Mouse (Mus musculus) stomach, embryonic 14.5 days (tissue): Measurements from ENCODE around the gene Bach2. TPM values are rescaled to one million over a fixed set of nuclear protein-coding genes. Genes with fewer than 3 reads are reported as not detected.

ENCODE experiments used
- ATAC-seq: fragments of 200-750 bp; cut with Nextera tagmentation; 2 replicates; pipeline ENCODE4 v1.8.0; 2017; ENCODE audit warnings: low read depth, moderate TSS enrichment; ENCODE audit not compliant: insufficient number of reproducible peaks, insufficient read depth, low FRiP score
- H3K27ac ChIP-seq: fragments of 300-500 bp; sonication (generic); 2 replicates; pipeline ENCODE4 v1.5.1; 2014; ENCODE audit warnings: mild to moderate bottlenecking, low read length, moderate library complexity, mixed read lengths
- H3K27me3 ChIP-seq: fragments of 300-500 bp; sonication (generic); 2 replicates; pipeline ENCODE4 v1.6.1; 2014; ENCODE audit warnings: low read length, control low read depth, mixed read lengths; ENCODE audit not compliant: control insufficient read depth, insufficient read depth
- H3K36me3 ChIP-seq: fragments of 300-500 bp; sonication (generic); 2 replicates; pipeline ENCODE4 v1.6.1; 2014; ENCODE audit warnings: mild to moderate bottlenecking, control low read depth, low read length, moderate library complexity, mixed read lengths; ENCODE audit not compliant: control insufficient read depth, insufficient read depth
- H3K4me1 ChIP-seq: fragments of 300-500 bp; sonication (generic); 2 replicates; pipeline ENCODE4 v1.6.1; 2014; ENCODE audit warnings: low read length, control low read depth, mixed read lengths; ENCODE audit not compliant: control insufficient read depth, insufficient read depth
- H3K4me2 ChIP-seq: fragments of 300-500 bp; sonication (generic); replicated peaks from 2 replicates; pipeline ENCODE4 v1.6.1; 2014; ENCODE audit warnings: low read depth, low read length, control low read depth
- H3K4me3 ChIP-seq: fragments of 300-500 bp; sonication (generic); 2 replicates; pipeline ENCODE4 v1.5.1; 2014; ENCODE audit warnings: low read depth, low read length, control low read depth
- H3K9ac ChIP-seq: fragments of 300-500 bp; sonication (generic); replicated peaks from 2 replicates; pipeline ENCODE4 v1.6.1; 2014; ENCODE audit warnings: low read depth, mild to moderate bottlenecking, control low read depth, low read length, moderate library complexity, mixed read lengths
- H3K9me3 ChIP-seq: fragments of 300-500 bp; sonication (generic); 2 replicates; pipeline ENCODE4 v1.6.1; 2016; ENCODE audit warnings: low read depth, low read length, control low read depth; ENCODE audit not compliant: control insufficient read depth
- WGBS: fragments of 180-500 bp; shearing (Covaris S2); extraction: QIAGEN DNeasy Blood & Tissue Kit; methylation state at CpG from one replicate; pipeline ENCODE4 v1.1.7; 2014; 5-methylcytosine and 5-hydroxymethylcytosine counted together
- polyA plus RNA-seq: library from polyadenylated mRNA; unstranded; fragments of >200 nt; fragmentation: Nextera tagmentation; extraction: Ambion mirVana; gene quantifications from 2 replicates; pipeline ENCODE4 v1.2.1, GENCODE M21; 2014

Gene Bach2
- polyA plus RNA-seq, 1 experiment from 2014 or later = 8.4 TPM

- WGBS = 80% methylated on average over 9 of the region's 9 CpGs
- H3K36me3 ChIP-seq = no peaks in the 10 kb centered on the region
- H3K4me2 ChIP-seq = no peak overlapping the region
- H3K4me1 ChIP-seq = 0 out of 2 replicates have a peak, but pooled peaks cover 3% of the 10 kb centered on the region
- no peaks in the 10 kb centered on the region for H3K27me3 ChIP-seq
- no peak overlapping the region for H3K27ac ChIP-seq
- no peaks in the 10 kb centered on the region for H3K9me3 ChIP-seq
- no peak overlapping the region for H3K4me3 ChIP-seq
- no peak overlapping the region for H3K9ac ChIP-seq
- no peak for ATAC-seq
Observed at GRCm38 (mm10) chr4:32344276-32344675, 105.7 kb downstream of the Bach2 start.

- H3K9me3 ChIP-seq = no peaks in the 10 kb centered on the region
- no peaks in the 10 kb centered on the region for H3K27me3 ChIP-seq
- H3K9ac ChIP-seq = no peak overlapping the region
- no peaks in the 10 kb centered on the region for H3K36me3 ChIP-seq
- 0 out of 2 replicates have a peak, but pooled peaks cover 3% of the 10 kb centered on the region for H3K4me1 ChIP-seq
- no peak overlapping the region for H3K4me3 ChIP-seq
- ATAC-seq = no peak
- 62% methylated on average over 6 of the region's 6 CpGs for WGBS
- no peak overlapping the region for H3K27ac ChIP-seq
- no peak overlapping the region for H3K4me2 ChIP-seq
Observed at GRCm38 (mm10) chr4:32347202-32347601, 108.6 kb downstream of the Bach2 start.

DNA sequence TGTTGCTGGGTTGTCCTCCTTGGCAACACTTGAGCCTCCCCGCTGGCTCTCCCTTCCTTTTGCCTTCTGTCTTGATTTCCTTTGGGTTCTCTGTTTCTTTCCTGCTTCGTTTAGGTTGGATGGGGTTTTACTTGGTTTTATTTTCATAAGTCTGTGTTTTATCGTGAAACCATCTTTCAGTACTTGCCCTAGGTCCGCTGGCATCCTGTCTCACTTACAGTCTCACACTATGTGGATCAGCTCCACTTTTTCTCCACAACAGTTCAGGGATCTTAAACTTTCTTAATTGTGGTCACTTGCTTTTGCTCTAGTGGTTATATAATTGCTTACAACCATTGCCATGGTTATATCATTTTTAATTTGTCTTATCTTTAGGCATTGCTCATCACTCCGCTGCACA is 109.1 kb downstream of the Bach2 start:
- peaks cover 6% of the 10 kb centered on the region for H3K4me1 ChIP-seq
- H3K27ac ChIP-seq = no peak overlapping the region
- no peaks in the 10 kb centered on the region for H3K27me3 ChIP-seq
- no peaks in the 10 kb centered on the region for H3K9me3 ChIP-seq
- no peak for ATAC-seq
- no peak overlapping the region for H3K9ac ChIP-seq
- no peaks in the 10 kb centered on the region for H3K36me3 ChIP-seq
- H3K4me2 ChIP-seq = no peak overlapping the region
- H3K4me3 ChIP-seq = no peak overlapping the region
- WGBS = 87% methylated on average over 5 of the region's 5 CpGs

DNA sequence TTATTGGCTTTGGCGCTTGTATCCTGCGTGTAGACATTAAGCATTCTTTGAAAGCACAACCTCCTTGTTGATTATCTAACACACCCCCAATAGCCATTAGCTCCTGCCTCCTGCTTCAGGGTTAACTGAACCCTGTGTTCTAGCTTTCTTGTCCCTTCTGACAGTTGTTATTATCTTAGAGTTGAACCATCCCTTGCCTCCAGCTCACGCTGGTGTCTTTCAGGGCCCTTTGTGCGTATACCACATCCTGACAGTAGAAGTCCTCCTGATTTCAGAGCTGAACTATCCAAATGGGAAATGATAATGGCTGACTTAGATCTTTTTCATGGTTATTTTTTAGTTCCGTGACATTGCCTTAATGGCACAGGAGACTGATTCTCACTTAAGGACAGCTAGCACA is 110.8 kb downstream of the Bach2 start:
- WGBS = 81% methylated on average over 5 of the region's 5 CpGs

DNA sequence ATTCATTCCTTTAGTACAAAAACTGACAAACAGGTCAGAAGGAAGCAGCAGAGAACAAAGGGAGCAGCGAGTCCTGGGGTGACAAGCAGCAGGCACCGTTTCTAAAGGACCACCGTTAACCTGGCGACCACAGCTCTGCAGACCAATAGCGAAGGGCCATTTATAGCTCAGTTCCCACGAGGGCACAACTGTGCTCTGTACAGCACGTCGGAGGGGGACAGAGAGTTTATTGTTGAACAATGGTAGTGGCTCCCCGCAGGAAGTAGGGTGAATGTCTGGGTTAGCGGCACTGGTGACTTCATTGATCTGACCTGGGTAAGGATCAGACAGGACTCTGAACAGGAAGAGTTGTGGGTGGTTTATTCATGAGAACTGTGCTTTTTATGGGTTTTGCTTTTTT is 112.6 kb downstream of the Bach2 start:
- ATAC-seq = no peak
- no peaks in the 10 kb centered on the region for H3K36me3 ChIP-seq
- no peaks in the 10 kb centered on the region for H3K27me3 ChIP-seq
- no peak overlapping the region for H3K27ac ChIP-seq
- no peak overlapping the region for H3K4me3 ChIP-seq
- H3K4me1 ChIP-seq = peaks cover 12% of the 10 kb centered on the region
- WGBS = 50% methylated on average over 10 of the region's 10 CpGs
- no peak overlapping the region for H3K4me2 ChIP-seq
- H3K9ac ChIP-seq = no peak overlapping the region
- no peaks in the 10 kb centered on the region for H3K9me3 ChIP-seq

More for the DNA sequence above, 110.8 kb downstream of the Bach2 start:
- Histone ChIP-seq H3K4me1 (peaks cover 10% of the 10 kb centered on the region), H3K27ac (no peak overlapping the region), H3K9ac (no peak overlapping the region), H3K27me3 (no peaks in the 10 kb centered on the region), H3K36me3 (no peaks in the 10 kb centered on the region), H3K9me3 (no peaks in the 10 kb centered on the region), H3K4me2 (no peak overlapping the region), H3K4me3 (no peak overlapping the region)
- no peak for ATAC-seq

- Histone ChIP-seq H3K36me3 (no peaks in the 10 kb centered on the region), H3K27me3 (no peaks in the 10 kb centered on the region), H3K4me1 (peaks cover 15% of the 10 kb centered on the region), H3K27ac (no peak overlapping the region), H3K4me2 (no peak overlapping the region), H3K9me3 (no peaks in the 10 kb centered on the region), H3K4me3 (no peak overlapping the region), H3K9ac (no peak overlapping the region)
- ATAC-seq = no peak
- 74% methylated on average over 18 of the region's 18 CpGs for WGBS
Observed at GRCm38 (mm10) chr4:32351661-32352246, 113.2 kb downstream of the Bach2 start.

DNA sequence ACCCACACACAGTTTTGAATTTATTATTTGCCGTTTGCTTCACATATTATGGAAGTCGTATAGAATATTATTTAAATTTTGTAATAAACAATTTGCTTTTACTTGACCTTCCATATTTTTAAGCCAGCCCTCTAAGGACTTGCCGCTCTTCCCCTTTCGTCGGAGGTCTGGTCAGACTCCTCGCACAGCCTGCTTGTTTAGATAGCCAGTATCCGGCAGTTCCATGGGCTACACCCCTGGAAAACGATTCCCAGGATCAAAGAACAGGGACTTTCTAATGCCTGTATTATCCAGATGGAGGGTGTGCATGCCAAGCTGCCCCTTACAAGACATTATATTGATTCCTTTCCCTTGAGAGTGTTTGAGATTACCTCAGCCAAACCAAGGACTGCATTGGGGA is 113.8 kb downstream of the Bach2 start:
- H3K4me1 ChIP-seq = peaks cover 12% of the 10 kb centered on the region
- H3K4me2 ChIP-seq = 0 out of 2 replicates have a peak overlapping the region, but pooled peaks have one; percentile 4
- H3K4me3 ChIP-seq = no peak overlapping the region
- peak overlapping the region; percentile 23; the same call in 1 of the 2 replicates for H3K27ac ChIP-seq
- H3K9me3 ChIP-seq = no peaks in the 10 kb centered on the region
- no peak overlapping the region for H3K9ac ChIP-seq
- no peaks in the 10 kb centered on the region for H3K36me3 ChIP-seq
- ATAC-seq = no peak
- no peaks in the 10 kb centered on the region for H3K27me3 ChIP-seq
- 35% methylated on average over 8 of the region's 8 CpGs for WGBS

DNA sequence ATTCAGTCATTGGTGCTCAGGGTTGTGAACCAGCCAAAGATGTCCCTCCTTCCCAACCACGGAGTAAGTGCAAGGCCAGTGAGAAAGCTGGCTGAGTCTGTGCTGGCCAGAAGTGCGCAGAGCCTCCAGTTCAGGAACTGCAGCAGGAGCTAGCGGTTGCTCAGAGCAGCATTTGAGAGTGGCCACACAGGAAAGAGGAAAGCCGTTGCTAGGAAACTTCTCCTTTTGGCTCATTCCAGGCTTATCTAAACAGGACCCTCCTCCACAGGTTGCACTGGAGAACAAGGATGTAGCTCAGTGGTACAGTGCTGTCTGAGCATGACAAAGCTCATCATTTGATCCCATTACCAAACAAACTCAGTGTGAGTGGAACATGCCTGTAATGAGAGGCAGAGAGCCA is 114.2 kb downstream of the Bach2 start:
- 6% methylated on average over 4 of the region's 4 CpGs for WGBS
- H3K4me3 ChIP-seq = no peak overlapping the region
- H3K27ac ChIP-seq = peak overlapping the region; percentile 23; the same call in 1 of the 2 replicates
- no peak overlapping the region for H3K9ac ChIP-seq
- no peaks in the 10 kb centered on the region for H3K9me3 ChIP-seq
- H3K4me1 ChIP-seq = peaks cover 12% of the 10 kb centered on the region
- ATAC-seq = peak; percentile 42; the same call in 1 of the 2 replicates
- H3K36me3 ChIP-seq = no peaks in the 10 kb centered on the region
- H3K27me3 ChIP-seq = no peaks in the 10 kb centered on the region
- H3K4me2 ChIP-seq = 0 out of 2 replicates have a peak overlapping the region, but pooled peaks have one; percentile 4
